7 mouse cellular contexts compared by ENCODE assay signal in genomic region chr9:120602172-120602838, GRCm38 (mm10). TPM values are rescaled to one million over a fixed set of nuclear protein-coding genes. Genes with fewer than 3 reads are reported as not detected.
DNase-seq lines count a peak whose midpoint lies in the region; ATAC-seq and TF ChIP-seq lines count a peak whose summit lies in the region.

No protein-coding gene starts in this region.

- H3K4me3 ChIP-seq in CH12.LX (replicated peaks in 1 of 3; ENCODE audit: low read depth in 2 of 3, low read length in 2 of 3, poor library complexity in 1 of 3) = peak overlapping the region; percentile 42 to 55 (median 44)
- peak overlapping the region; percentile 29 for H3K4me3 ChIP-seq in hindbrain, embryonic 10.5 days
- H3K4me3 ChIP-seq in limb, embryonic 13.5 days = no peak overlapping the region
- no peak overlapping the region for H3K4me3 ChIP-seq in midbrain, embryonic 15.5 days

- no peak overlapping the region for H3K27ac ChIP-seq in CH12.LX (ENCODE audit: insufficient read depth, low read depth)
- peak overlapping the region; percentile 80 for H3K27ac ChIP-seq in hindbrain, embryonic 10.5 days
- H3K27ac ChIP-seq in limb, embryonic 13.5 days = peak overlapping the region; percentile 53
- H3K27ac ChIP-seq in midbrain, embryonic 15.5 days = peak overlapping the region; percentile 68

- peak; percentile 48 for ATAC-seq in erythroblast, adult 5-6 weeks (replicated peaks; ENCODE audit: low FRiP score, poor library complexity, severe bottlenecking)
- peak; percentile 50 for ATAC-seq in limb, embryonic 13.5 days (ENCODE audit: low FRiP score, low read depth)
- peak; percentile 69 for ATAC-seq in midbrain, embryonic 15.5 days (replicated peaks)

- H3K9me3 ChIP-seq in CH12.LX (replicated peaks; ENCODE audit: low read length) = no peaks in the 10 kb centered on the region
- peaks cover 8% of the 10 kb centered on the region for H3K9me3 ChIP-seq in hindbrain, embryonic 10.5 days
- peaks cover 1% of the 10 kb centered on the region for H3K9me3 ChIP-seq in limb, embryonic 13.5 days
- no peaks in the 10 kb centered on the region for H3K9me3 ChIP-seq in midbrain, embryonic 15.5 days

- H3K4me2 ChIP-seq in CH12.LX (ENCODE audit: insufficient read depth, low read depth, poor library complexity, severe bottlenecking) = peak overlapping the region; percentile 90
- H3K4me2 ChIP-seq in limb, embryonic 13.5 days (replicated peaks) = peak overlapping the region; percentile 61
- H3K4me2 ChIP-seq in midbrain, embryonic 15.5 days = peak overlapping the region; percentile 38

- TF ChIP-seq RAD21 in CH12.LX (IDR thresholded peaks at IDR 0.05; ENCODE audit: low read depth, low read length) = no peak

- in situ Hi-C loops in CH12.LX (cut with MboI; ENCODE audit: low pct_ligation_motif_present, low pct_unique_long_range_greater_than_20kb, low sequenced_read_pairs) = no loop called here

- peaks cover 4% of the 10 kb centered on the region for H3K27me3 ChIP-seq in CH12.LX (replicated peaks)
- no peaks in the 10 kb centered on the region; the same call in 1 of the 2 replicates for H3K27me3 ChIP-seq in hindbrain, embryonic 10.5 days (ENCODE audit: insufficient read depth, poor library complexity, severe bottlenecking)
- H3K27me3 ChIP-seq in limb, embryonic 13.5 days = no peaks in the 10 kb centered on the region
- no peaks in the 10 kb centered on the region for H3K27me3 ChIP-seq in midbrain, embryonic 15.5 days (replicated peaks)

- 46% methylated on average over 17 of the region's 17 CpGs for WGBS in hindbrain, embryonic 10.5 days
- whole genome bisulfite sequencing in limb, embryonic 13.5 days = 51% methylated on average over 17 of the region's 17 CpGs
- WGBS in midbrain, embryonic 15.5 days = 46% methylated on average over 17 of the region's 17 CpGs

- no peak for TF ChIP-seq CTCF in CH12.LX (conservative IDR thresholded peaks at IDR 0.05 in 1 of 2, IDR thresholded peaks at IDR 0.05 in 1 of 2; ENCODE audit: low read depth in 2 of 2, low read length in 2 of 2)

- DNase-seq in CH12.LX (ENCODE audit: extremely low read depth) = peak; percentile 12
- peak; percentile 16 for DNase-seq in Muller cell, postnatal 12 days (ENCODE audit: inconsistent ontology term)
- no peak for DNase-seq in hindbrain, embryonic 10.5 days (ENCODE audit: low spot score)
- DNase-seq in layer of hippocampus, postnatal 36 days = no peak

- H3K36me3 ChIP-seq in CH12.LX (replicated peaks in 1 of 2; ENCODE audit: control insufficient read depth in 1 of 2, insufficient read depth in 1 of 2, low read length in 1 of 2) = no peaks in the 10 kb centered on the region
- 0 out of 2 replicates have a peak, but pooled peaks cover under 1% of the 10 kb centered on the region for H3K36me3 ChIP-seq in hindbrain, embryonic 10.5 days
- H3K36me3 ChIP-seq in limb, embryonic 13.5 days = no peaks in the 10 kb centered on the region
- no peaks in the 10 kb centered on the region for H3K36me3 ChIP-seq in midbrain, embryonic 15.5 days (replicated peaks)

- no peak overlapping the region for H3K9ac ChIP-seq in CH12.LX (ENCODE audit: insufficient read depth, low read depth)
- peak overlapping the region; percentile 52 for H3K9ac ChIP-seq in limb, embryonic 13.5 days
- H3K9ac ChIP-seq in midbrain, embryonic 15.5 days = no peak overlapping the region

- H3K4me1 ChIP-seq in CH12.LX (ENCODE audit: control insufficient read depth in 1 of 2, insufficient read depth in 2 of 2) = peaks cover 6 to 8% of the 10 kb centered on the region in 2 experiments
- H3K4me1 ChIP-seq in hindbrain, embryonic 10.5 days (replicated peaks) = peaks cover 29% of the 10 kb centered on the region
- H3K4me1 ChIP-seq in limb, embryonic 13.5 days = peaks cover 31% of the 10 kb centered on the region
- H3K4me1 ChIP-seq in midbrain, embryonic 15.5 days = peaks cover 28% of the 10 kb centered on the region

- H3K79me2 ChIP-seq in CH12.LX (replicated peaks; ENCODE audit: control insufficient read depth, extremely low read depth, insufficient read depth, poor library complexity, severe bottlenecking) = no peaks in the 10 kb centered on the region

- TF ChIP-seq POLR2A in CH12.LX (IDR thresholded peaks at IDR 0.05; ENCODE audit: low read depth, low read length) = no peak; the same call in 1 of the 2 replicates

- no peak for TF ChIP-seq EP300 in CH12.LX (IDR thresholded peaks at IDR 0.05; ENCODE audit: low read length)

- dilution Hi-C loops in CH12.LX (cut with MboI; ENCODE audit: extremely low pct_ligation_motif_present, extremely low pct_unique_long_range_greater_than_20kb, low sequenced_read_pairs) = no loop called here

TF ChIP-seq in CH12.LX, 34 proteins besides CTCF, POLR2A, EP300 and RAD21:
- TF ChIP-seq TCF12 (IDR thresholded peaks at IDR 0.05; ENCODE audit: low read depth, low read length) (0 out of 2 replicates have a peak, but pooled peaks have one; percentile 4), E2F4 (IDR thresholded peaks at IDR 0.05; ENCODE audit: insufficient replicate concordance, low read depth, low read length) (no peak), MAX (IDR thresholded peaks at IDR 0.05; ENCODE audit: low read length) (0 out of 2 replicates have a peak, but pooled peaks have one; percentile 18)

RNA-seq across cellular contexts. Expression of gene Rpl14, which starts 31.1 kb away (rescaled TPM):
- total RNA-seq in CH12.LX (2012; rRNA removed) = 2,026 and 2,130 TPM in 2 replicates
- total RNA-seq in CH12.LX (2014; rRNA removed) = 1,346 and 1,653 TPM in 2 replicates
- polyA plus RNA-seq in CH12.LX (2012; ENCODE audit: insufficient read length, low read depth) = 1,081 and 1,180 TPM in 2 replicates
- total RNA-seq in erythroblast, adult 5-6 weeks (2015; ENCODE audit: low replicate concordance) = 365 and 373 TPM in 2 replicates
- total RNA-seq in erythroblast, adult 5-6 weeks (2017; ENCODE audit: low replicate concordance) = 312 and 351 TPM in 2 replicates
- 673 and 781 TPM in 2 replicates for polyA plus RNA-seq in hindbrain, embryonic 10.5 days (2016; fragmentation: Nextera tagmentation; extraction: Ambion mirVana)
- 791 and 827 TPM in 2 replicates for polyA plus RNA-seq in limb, embryonic 13.5 days (2015; fragmentation: Nextera tagmentation; extraction: Ambion mirVana)
- 370 and 375 TPM in 2 replicates for polyA plus RNA-seq in midbrain, embryonic 15.5 days (2015; fragmentation: Nextera tagmentation; extraction: Ambion mirVana)
- total RNA-seq in layer of hippocampus, postnatal 36 days (2021) = 100 to 1,000 TPM; 302 to 311 TPM

Comparison
In these comparisons a context has a peak if more than half of its experiments do, and no peak if none do; other contexts are left out.
1. DNase-seq: peak in CH12.LX (single experiment) and Muller cell, postnatal 12 days (single experiment); none in hindbrain, embryonic 10.5 days (single experiment) and layer of hippocampus, postnatal 36 days (0 of 2).
2. H3K4me2 ChIP-seq: peak in every context shown above with its lines; median percentile 90 in CH12.LX; 61 in limb, embryonic 13.5 days; 38 in midbrain, embryonic 15.5 days.
3. H3K4me3 ChIP-seq: peak in CH12.LX (3 of 3) and hindbrain, embryonic 10.5 days (single experiment); none in limb, embryonic 13.5 days (single experiment) and midbrain, embryonic 15.5 days (single experiment).
4. Peak in every context shown above with its lines, with median percentiles within 50 percentile points of each other: ATAC-seq.